Mouse (Mus musculus): ENCODE data around the gene Pgrmc2.

Pgrmc2 gene

DNA sequence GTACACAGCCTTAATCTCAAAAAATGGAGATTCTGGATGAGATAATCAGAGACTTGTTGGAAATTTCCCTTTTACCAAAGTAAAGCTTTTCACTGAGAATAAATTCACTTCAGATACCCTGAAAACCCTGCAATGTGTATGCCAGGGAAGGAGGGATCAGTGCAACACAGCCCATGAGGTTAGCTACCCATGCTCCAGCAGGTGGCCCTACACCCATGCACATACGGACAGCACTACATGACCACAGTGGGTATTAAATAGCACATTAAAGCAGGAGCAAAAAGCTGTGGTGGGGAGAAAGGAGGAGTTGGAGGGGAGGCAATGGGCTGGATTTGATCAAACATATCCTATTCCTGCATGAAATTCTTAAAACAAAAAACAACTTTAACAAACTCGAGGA, 12.3 kb downstream of the Pgrmc2 start:
- DNase-seq (ENCODE audit: low read depth, low spot score) = no peak

DNA sequence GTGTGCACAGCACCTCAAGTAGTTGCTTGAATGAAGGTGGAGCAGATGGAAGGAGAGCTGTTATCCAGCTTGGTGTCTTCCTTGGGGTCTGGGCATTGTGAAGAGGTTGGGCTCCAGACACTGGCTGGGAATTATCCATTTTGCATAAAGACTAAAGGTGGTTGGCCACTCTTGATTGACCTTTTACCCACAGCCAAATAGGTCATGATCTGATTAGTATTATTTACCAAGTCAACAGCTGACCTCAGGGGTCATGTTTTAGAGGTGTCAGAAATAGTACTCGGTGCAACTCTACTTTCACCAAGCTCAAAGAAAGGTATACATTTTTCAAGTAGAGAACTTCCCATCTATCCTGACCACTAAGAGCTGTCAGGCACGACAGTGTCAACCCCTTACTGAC, 17.5 kb downstream of the Pgrmc2 start:
- no peak for DNase-seq (ENCODE audit: low read depth, low spot score)

DNA sequence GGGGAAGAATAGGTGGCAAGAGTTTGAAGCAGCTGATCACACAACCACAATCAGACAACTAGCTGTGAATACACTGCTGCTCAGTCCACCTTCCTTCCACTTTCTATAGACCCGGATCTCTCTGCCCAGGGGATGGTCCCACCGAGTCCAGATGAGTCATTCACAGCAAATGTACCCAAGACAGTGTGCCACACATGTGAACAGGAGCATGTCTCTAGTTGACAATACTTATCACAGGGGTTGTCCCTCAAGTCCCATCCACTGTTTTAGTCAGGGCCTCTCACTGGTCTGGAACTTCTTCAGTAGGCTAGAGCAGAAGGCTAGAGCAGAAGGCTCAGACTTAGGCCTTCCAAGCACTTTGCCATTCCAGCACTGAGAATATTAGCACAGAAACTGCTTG, 20.1 kb downstream of the Pgrmc2 start:
- DNase-seq (ENCODE audit: low read depth, low spot score) = no peak

DNA sequence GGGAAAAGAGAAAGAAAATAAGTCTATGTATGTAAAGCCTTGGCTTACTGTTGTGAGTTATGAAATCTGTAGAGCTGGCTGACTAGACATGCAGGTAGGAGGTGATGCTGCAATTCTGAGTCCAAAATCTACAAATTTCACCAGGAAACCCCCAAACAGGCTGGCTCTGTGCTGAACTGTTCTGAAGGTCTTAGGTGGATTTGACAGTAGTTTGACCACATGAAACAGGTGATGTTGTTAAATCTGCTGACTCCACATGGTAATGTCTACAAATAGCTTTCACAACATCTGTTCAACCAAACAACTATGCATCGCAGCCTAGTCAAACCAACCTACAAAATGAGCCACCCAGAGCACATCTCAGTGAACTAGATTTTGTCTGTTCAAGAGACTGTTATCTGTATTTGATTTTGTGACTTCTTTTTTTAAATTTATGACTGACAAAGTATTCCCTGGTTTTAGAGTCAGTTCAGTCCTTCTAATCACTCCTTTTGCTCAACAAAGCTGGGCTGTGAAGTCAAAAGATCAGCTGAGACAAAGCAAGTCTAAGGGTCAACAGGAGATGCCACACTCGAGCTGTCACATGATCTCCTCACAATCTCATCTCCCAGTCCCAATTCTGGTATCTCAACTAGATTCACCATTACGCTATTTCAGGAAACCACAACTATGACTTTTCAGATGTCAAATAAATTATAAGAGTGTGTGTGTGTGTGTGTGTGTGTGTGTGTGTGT, 20.8 kb downstream of the Pgrmc2 start:
- no peak for DNase-seq (ENCODE audit: low read depth, low spot score)

DNA sequence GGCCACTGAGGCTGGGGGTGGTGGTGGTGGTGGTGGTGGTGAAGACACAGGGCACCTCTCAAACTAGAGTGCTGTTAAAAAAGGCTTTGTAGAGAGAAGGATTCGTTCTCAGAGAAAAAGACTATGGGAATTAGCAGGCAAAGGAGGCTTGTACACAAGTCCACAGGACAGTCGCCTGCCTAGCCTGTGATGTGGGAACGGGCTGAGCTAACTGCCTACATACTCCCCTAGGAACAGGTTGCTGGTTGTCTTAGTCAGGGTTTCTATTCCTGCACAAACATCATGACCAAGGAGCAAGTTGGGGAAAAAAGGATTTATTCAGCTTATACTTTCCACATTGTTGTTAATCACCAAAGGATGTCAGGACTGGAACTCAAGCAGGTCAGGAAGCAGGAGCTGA, 23.6 kb downstream of the Pgrmc2 start:
- DNase-seq (ENCODE audit: low read depth, low spot score) = no peak

DNA sequence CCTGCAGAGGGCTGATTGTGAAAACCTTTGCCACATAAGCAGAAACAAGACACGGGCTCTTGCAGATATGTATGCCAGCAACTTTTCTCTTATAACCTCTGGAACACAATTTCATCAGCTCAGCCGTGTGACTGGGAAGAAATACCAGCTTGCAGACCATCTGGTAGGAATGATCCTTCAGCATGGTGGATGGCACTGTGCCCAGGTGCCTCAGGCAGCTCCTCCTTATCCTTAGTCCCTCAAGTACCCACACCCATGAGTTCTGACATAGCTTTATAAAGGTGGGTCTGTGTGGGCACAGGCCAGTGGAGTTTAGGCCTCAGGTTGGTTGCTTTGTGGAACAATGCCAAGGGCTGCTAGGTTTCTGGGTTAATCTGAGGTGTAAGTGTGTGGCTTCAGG, 24.5 kb downstream of the Pgrmc2 start:
- peak; percentile 78 for DNase-seq (ENCODE audit: low read depth, low spot score)

DNA sequence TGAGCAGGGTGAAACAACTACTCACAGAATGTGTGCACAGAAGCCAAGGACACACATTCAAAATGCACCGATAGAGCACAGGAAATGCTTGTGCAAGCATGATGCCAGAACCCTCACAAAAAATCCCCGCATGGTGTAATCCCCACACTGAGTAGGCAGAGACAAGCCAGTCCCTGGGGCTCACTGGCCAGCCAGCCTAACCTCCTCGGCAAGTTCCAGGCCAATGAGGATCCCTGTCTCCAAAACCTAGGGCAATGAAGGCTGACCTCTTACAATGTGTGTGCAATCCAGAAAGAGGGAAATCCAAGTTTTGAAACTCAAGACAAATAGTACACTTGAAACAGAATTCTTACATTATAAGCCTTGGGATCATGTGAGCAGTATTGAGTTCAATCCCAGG, 29.5 kb downstream of the Pgrmc2 start:
- no peak for DNase-seq (ENCODE audit: low read depth, low spot score)

DNA sequence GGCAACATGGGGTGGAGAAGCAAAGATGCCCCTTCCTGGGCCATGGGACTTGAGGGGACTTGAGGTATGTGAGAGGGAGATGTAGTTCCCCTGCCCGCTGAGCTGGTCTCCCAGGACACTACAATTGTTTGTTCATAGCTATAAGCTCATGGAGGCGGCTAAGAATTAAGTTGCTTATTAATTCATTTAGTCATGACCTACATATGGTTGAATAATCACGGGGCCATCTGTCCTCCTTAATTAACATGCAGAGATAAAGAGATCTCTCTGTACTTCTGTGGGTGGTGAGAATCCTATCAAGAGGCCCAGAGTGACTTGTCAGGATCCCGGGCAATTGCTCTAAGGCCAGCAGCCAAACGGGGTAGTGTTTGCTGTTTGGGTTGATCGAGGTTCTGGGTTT, 35.0 kb downstream of the Pgrmc2 start:
- DNase-seq (ENCODE audit: low read depth, low spot score) = no peak

DNA sequence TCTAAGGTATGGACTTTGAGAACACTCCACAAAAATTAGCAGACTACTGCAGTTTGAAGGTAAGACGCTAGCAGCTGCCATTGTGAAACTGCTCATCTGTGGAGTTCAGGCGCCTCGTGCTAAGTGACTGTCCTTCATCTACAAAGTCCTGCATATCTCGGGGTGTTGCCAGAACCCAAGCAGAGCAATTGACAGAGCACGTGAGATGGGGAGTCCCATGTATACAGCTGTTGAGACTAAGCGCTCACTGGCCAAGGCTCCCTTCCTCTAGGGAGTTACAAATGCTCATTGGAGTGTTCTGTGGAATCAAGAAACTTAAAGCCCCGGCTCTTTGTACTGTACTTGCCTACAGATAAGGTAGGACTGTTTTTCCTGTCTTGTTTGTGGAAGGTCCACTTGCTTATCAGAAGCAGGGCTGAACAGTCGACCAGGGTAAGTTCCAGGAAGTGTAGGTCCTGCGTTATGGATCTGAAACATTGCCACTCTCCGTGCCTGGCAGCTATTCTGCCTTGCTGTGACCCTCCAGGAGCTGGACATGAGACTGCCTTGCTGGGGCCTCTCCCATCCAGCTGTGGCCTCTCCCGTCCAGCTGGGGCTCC, 39.0 kb downstream of the Pgrmc2 start:
- no peak for DNase-seq (ENCODE audit: low read depth, low spot score)

DNA sequence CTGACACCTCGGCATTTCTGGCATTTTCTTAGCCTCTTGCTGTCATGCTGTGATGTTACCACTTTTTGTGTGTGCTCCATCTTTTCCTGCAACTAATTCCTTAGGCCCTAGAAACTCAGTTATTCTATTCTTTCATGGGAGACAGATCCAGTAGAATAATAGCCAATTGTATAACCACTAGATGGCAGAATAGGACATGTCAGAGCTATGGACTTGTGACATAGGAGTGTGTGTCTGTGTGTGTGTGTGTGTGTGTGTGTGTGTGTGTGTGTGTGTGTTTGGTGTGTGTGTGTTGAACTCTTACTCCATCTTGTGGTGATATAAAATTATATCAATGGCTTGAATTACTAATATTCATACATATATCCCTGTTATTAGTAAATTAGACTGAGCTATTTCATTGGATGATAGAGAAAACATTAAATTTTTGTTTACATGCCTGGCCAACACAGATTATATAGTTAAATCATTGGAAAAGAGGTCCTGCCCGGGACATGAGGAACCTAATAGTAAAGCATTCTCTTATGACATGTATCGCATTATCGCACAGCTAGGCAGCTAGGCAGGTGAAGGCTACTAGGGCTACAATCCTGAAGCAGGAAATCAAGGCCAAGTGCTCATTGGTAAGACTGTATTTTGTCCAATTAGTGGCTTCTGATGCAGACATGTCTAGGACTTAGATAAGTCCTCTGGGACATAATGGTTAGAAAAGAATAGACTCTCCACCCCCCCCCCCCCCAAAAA, 40.5 kb downstream of the Pgrmc2 start:
- peak; percentile 81 for DNase-seq (ENCODE audit: low read depth, low spot score)

DNA sequence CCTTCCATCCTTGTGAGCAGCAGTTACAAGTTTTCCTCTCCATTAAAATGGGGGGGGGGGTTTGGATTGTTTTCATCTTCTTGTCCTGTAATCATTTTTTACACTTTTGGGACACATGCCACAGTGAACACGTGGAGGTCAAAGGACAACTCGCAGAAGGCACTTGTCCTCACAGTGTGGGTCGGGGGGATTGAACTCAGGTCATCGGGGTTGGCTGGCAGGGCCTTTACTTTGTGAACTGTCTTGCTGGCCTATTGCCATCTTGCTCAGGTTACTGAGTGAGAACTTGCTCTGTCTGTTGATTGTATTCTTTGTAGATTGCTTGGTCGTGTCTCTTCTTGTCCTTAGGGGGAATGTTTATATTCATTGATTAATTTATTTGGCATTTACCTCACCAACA, 41.6 kb downstream of the Pgrmc2 start:
- no peak for DNase-seq (ENCODE audit: low read depth, low spot score)

DNA sequence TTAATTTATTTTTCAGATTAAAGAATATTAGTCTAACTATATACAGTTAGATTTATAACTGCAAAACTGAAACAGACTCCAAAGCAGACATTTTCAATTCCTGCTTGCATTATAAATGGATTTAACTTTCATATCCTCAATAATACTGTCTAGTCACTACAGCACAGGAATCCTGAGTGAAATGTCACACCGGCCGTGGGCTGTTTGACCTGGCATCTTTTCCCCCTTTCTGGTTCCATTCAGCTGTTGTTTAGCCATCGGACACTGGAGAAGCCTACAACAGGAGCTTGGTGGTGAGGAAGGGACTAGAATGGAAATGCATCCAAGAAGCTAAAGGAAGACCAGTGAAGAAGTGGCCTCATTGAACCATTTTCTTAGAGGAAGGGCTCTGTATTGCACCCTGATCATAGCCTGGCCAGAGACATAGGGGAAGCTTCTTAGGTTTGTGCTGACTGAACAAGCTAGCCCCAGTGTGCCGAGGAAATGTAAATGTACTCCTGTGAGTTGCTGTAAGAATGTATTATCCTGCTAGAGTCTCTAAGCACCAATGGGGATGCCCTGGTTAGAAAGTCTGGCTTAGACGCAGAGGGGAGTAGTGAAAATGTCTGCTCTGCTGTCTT, 44.4 kb downstream of the Pgrmc2 start:
- DNase-seq (ENCODE audit: low read depth, low spot score) = no peak

DNA sequence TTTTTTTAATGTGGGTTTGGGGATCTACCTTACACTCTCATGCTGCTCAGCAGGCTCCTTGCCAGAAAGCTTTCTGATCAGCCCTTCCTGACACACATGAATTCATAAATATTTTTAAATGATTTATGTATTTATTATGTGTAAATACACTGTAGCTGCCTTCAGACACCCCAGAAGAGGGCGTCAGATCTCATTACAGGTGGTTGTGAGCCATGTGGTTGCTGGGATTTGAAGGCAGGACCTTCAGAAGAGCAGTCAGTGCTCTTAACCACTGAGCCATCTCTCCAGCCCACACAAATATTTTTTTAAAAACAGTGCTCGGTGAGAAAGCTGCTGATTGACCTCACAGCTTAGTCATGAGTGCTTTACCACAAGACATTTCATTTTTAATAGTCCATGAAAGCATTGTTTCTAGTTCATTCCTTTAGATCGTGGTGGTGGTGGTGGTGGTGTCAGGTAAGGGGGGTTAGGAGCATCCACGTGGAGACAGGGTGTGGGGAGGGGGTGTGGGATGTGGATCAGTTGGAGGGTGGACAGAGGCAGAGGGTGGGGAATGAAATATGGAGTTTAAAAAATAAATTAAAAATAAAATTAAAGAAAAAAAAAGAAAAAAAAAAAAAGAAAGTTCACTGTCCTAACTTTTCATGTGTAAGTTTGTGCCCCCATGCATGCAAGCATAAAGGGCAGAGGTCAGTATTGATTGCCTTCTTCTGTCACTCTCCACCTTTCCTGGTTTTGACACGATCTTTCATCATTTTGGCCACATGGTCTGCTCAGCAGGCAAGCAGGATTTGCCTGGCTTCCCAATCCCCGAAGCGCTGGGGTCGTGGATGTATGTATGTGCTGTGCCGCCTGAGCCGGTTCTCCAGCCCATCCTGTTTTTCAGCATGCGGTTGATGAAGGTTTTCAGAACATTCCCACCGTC, 51.3 kb downstream of the Pgrmc2 start:
- DNase-seq (ENCODE audit: low read depth, low spot score) = peak; percentile 77

DNA sequence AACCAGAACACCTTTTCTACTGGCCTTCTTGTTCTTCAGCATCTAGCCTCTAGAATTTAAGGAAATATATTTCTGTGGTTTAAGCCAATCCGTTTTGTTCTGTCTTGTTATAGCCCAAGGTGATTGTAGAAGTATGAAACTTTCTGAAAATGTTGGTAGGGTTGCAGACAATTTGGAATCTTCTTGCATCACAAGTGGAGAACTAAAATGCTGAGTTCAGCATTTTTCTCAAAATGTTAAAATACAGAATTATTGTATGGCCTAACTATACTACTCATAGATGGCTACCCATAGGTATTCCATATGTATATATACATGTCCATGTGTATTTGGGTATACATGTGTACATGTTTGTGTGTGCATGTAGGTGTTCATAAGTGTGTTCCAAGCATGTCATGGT, 52.1 kb downstream of the Pgrmc2 start:
- no peak for DNase-seq (ENCODE audit: low read depth, low spot score)

DNA sequence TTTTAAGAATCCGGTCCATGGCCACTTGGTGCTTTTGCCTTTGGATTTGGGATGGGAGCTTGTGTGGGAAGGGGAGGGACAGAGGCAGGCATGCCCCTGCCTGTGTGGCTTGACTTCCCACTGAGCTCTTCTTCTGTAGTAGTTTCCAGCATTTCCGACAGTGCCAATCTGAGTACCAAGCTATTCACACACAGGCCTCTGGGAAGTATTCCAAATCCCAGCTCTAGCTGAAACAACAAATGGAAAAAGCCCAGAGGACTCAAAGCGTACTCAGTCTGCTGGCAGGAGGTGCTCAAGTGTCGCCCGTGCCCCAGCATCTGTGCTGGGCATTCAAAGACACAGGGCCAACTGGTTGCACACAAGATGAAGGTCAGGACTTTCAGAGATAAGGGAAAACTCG, 60.9 kb downstream of the Pgrmc2 start:
- DNase-seq (ENCODE audit: low read depth, low spot score) = peak; percentile 44

DNA sequence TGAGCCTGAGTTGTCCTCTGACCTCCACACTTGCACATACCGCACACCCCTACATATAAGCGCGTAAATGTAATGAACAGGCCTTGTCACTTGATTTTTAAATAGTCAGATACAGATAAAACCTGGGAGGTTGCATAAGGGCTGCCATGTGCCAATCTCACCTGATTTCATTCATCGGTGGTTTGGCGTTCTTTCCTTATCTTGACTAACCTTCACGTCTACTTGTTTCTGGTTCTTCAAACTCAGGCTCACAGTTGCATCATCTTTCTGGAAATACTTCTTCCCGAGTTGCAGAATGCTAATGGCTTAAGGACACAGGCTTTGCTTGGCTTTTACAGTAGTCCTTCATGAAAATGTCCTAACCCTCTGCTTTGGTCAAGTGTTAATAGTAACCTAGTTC, 62.2 kb downstream of the Pgrmc2 start:
- no peak for DNase-seq (ENCODE audit: low read depth, low spot score)

DNA sequence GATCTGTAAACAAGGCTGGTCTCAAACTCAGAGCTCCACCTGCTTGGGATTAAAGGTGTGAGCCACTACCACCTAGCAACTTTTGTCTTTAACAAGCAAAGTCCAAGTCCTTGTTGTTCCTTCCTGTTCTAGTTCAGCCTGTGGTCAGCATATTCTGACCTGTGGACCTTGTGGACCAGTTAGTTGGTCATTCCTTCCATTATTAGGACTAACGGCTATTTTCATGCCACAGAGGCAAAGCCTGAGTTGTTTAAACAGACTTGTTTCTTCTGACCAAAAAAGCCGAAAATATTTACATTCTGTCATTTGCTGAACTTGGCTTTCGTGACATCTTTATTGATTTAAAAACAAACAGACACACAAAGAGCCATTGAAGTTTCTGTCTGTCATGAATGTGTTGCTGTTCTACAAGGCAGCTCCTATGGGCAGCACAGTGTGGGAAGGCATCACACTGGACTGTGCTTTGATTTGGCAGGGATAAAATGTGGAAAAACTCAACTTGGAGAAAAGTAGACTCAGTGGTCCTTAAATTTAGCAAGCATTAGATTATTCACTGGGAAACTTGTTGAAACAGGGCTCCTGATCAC, 64.7 kb downstream of the Pgrmc2 start:
- DNase-seq (ENCODE audit: low read depth, low spot score) = no peak
